Mouse (Mus musculus): Measurements from ENCODE around the gene Phc2.

GRCm38 (mm10) chr4:128618963-128619362 is 35.5 kb upstream of the Phc2 start:
- TF ChIP-seq GATA1 (IDR thresholded peaks at IDR 0.05; ENCODE audit: borderline replicate concordance, low read length), result no peak
- no peak for TF ChIP-seq FLI1 (IDR thresholded peaks at IDR 0.05; ENCODE audit: low read length)

Data from megakaryocyte, embryonic 14.5 days (primary cell).